Mouse (Mus musculus) megakaryocyte, embryonic 14.5 days (primary cell): ENCODE measurements around the gene Hspa14. TPM values are rescaled to one million over a fixed set of nuclear protein-coding genes. Genes with fewer than 3 reads are reported as not detected.

Source experiments
- H3K27me3 ChIP-seq: replicated peaks from 2 replicates; pipeline ENCODE3; 2012; ENCODE audit warnings: inconsistent platforms
- H3K36me3 ChIP-seq: replicated peaks from 2 replicates; pipeline ENCODE3; 2012; ENCODE audit warnings: low read length, inconsistent platforms, mixed read lengths
- H3K4me1 ChIP-seq: 2 replicates; pipeline ENCODE4 v1.6.1; 2012; ENCODE audit warnings: inconsistent platforms
- H3K4me3 ChIP-seq: replicated peaks from 2 replicates; pipeline ENCODE3; 2012; ENCODE audit warnings: moderate library complexity, mild to moderate bottlenecking, inconsistent platforms
- H3K9me3 ChIP-seq: 2 replicates; pipeline ENCODE4 v1.6.1; 2012; ENCODE audit warnings: inconsistent platforms
- FLI1 ChIP-seq: IDR thresholded peaks from 2 replicates; pipeline ENCODE4 v1.6.1; 2012; ENCODE audit warnings: low read length, inconsistent platforms, mixed read lengths
- GATA1 ChIP-seq: IDR thresholded peaks from 3 replicates; pipeline ENCODE4 v1.6.1; 2012; ENCODE audit warnings: mixed read lengths, low read length, inconsistent platforms, borderline replicate concordance
- polyA plus RNA-seq: library from polyadenylated mRNA; stranded (reverse); fragments of >175 nt; gene quantifications from 2 replicates; pipeline ENCODE4 v1.2.3, GENCODE M21; 2012; ENCODE audit warnings: low replicate concordance; ENCODE audit not compliant: insufficient read depth

Hspa14 gene
- 1.6 and 4.6 TPM in 2 replicates for polyA plus RNA-seq

DNA sequence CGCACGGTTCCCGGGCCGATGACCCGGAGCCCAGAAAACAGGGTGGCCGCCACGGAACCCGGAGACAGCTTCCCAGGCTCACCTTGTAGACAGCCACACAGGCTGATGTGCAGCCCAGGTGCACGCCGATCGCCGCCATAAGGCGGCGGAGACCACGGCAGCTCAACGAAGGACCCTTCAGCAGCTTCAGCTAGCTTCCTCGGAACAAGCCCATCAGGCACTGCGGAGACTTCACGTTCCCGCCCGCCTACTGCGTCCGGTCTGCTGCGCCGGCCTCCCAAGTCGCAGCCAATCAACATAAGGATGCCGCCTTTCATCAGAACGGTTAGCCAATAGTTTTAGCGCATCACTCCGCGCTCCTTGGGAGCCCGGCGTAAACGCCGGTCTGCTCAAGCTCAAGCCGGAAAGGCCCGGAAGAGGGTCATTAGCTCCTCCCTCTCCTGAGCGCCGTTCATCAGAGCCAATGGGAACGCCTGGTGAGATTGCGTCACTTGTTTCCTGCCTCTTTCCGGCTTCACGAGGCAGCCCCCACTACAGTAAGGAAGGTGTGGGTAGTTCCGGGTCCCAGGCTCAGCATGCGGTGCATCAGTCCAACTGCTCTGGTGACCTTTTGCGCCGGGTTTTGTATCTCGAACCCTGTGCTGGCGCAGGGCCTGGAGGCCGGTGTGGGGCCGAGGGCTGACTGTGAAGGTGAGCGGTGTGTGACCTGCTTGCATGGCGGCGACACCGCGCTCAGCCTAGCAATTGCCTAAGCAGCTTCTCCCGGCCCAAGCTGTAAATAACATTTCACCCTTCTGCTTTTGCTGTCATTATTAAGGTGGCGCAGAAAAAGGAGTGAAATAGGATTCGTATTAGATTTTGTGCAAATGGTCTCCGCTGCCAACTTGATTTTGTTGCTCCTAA lies at the start of gene Hspa14, which contains the start of the genes Gm45902 and Cdnf:
Gene Hspa14 (minus strand): TSS at position 263 of the 903 bp plus-strand sequence.
Gene Gm45902 (minus strand): TSS at position 239 of the 903 bp plus-strand sequence.
Gene Cdnf (plus strand): TSS at position 479 of the 903 bp plus-strand sequence.
- Histone ChIP-seq H3K9me3 (no peaks in the 10 kb centered on the region), H3K4me3 (peak within 1 kb of the TSS; percentile 96), H3K36me3 (peaks cover 35% of the 10 kb centered on the region), H3K4me1 (peaks cover 33% of the 10 kb centered on the region), H3K27me3 (no peaks in the 10 kb centered on the region)
- TF ChIP-seq FLI1: peak; percentile 72
- TF ChIP-seq GATA1: no peak

DNA sequence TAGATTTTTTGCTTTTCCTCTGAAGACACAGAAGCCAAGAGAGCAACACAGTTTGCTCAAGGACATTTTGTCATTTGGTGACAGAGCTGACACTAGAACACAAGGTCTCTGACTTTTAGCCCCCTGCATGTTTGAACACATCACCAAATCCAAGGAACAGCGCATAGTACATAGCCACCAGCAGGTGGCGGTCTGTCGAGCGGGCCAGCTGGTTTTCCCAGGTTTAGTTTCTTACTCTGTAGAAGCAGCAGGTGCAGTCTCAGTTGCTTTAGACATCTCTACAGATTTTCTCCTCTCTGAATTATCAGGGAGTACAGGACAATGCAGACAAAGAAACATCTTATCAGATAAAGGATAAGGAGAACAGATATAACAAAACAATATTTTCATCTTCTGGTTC lies 34.0 kb upstream of the Hspa14 start:
- Histone ChIP-seq H3K9me3 (no peaks in the 10 kb centered on the region), H3K4me3 (no peak overlapping the region), H3K36me3 (no peaks in the 10 kb centered on the region), H3K4me1 (peaks cover 10% of the 10 kb centered on the region), H3K27me3 (no peaks in the 10 kb centered on the region)
- TF ChIP-seq FLI1 (no peak), GATA1 (no peak)

DNA sequence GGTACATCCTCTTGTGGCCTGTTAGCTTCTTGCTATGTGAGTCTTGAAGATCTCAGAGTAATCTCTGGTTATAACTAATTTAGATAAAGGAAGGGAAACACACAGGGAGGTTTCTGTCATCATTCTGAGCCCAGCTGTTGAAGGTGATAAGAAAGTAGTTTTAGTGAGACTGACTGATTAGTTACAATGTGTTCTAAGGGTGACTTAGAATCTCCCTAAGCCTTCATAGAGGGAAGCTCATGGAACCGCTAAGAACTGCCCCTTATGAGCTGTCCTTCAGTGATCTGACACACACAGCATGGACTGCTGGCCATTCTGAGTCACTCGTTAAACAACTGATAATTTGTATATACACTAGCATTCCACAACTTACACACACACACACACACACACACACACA lies 33.4 kb upstream of the Hspa14 start:
- H3K4me3 ChIP-seq: no peak overlapping the region
- no peaks in the 10 kb centered on the region for H3K27me3 ChIP-seq
- peaks cover 10% of the 10 kb centered on the region for H3K4me1 ChIP-seq
- no peaks in the 10 kb centered on the region for H3K36me3 ChIP-seq
- H3K9me3 ChIP-seq: no peaks in the 10 kb centered on the region
- no peak for TF ChIP-seq FLI1
- TF ChIP-seq GATA1: no peak

DNA sequence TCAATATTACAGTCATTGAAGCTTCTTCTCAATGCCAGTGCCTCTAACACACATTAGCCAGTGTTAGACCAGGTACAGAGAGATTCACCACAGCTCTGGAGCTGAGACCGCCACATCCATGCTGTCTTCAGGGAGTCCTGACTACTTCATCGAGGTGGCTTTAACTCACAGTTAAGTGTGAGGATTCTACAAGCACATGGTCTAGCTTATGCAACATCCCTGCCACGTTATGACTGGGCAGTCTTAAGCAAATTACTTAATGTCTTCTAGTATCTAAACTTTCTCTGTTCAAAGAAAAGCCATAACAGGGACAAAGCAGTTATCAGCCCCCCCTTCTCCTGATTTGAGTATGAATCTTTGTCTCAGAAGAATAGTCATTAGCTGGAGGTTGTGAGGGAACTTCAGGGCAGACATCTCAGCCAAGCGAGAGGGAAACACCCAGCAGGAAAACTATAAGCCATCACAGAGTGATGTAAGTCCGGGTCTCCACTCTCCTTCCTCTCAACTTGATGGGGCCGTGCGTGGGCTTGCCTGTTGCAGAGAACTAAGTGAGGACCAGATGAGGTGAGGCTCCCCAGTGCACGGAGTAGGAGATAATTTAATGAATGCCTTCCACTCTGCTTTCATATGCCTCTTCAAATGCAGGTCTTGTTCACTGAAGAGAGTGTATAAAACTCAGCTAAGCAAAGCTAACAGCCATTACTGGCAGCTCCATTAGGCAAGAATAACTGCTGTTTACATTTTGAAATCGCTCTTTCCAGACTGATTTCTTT lies 28.9 kb upstream of the Hspa14 start:
- no peaks in the 10 kb centered on the region for H3K36me3 ChIP-seq
- no peak overlapping the region for H3K4me3 ChIP-seq
- no peaks in the 10 kb centered on the region for H3K27me3 ChIP-seq
- H3K9me3 ChIP-seq: no peaks in the 10 kb centered on the region
- peaks cover 8% of the 10 kb centered on the region for H3K4me1 ChIP-seq
- TF ChIP-seq FLI1 (no peak), GATA1 (no peak)

DNA sequence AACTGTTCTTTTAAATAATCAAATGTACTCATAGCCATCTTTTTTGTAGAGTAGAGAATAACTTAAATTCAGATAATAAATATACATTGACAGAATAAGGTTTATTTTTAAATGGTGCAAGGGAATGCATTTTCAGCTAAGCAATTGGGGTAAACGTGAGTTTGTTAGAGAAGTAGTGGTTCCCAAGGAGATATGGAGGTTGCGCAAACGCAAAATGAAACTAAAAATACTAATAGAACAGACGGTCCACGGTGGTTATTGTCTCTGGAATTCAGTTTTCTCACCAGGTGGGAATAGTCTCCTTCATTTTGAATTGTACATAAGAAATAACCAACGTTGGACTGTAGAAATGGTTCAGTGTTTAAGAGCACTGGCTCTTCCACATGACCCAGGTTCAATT lies 13.7 kb upstream of the Hspa14 start:
- peaks cover 4% of the 10 kb centered on the region for H3K9me3 ChIP-seq
- TF ChIP-seq GATA1: no peak
- no peak for TF ChIP-seq FLI1
- peaks cover 6% of the 10 kb centered on the region; the same call in 1 of the 2 replicates for H3K4me1 ChIP-seq
- H3K36me3 ChIP-seq: no peaks in the 10 kb centered on the region
- H3K4me3 ChIP-seq: no peak overlapping the region
- peaks cover 6% of the 10 kb centered on the region for H3K27me3 ChIP-seq

DNA sequence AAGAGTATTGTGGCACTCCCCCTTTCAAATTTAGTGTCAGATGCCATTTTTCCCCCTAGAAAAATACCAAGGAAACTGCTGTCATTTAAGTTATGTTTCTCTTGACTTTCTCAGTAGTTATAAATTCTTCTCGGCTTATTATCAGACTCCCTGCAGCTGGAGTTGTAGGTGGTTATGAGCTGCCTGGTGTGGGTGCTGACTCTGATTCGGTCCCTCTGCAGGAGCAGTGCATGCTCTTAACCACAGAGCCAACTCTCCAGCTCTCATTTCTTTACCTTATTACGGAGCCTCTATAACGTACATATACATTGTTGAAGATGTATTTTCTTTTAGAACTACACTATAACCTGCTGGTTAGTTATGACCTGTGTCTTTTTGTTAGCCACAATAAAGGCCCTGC lies 9.9 kb upstream of the Hspa14 start:
- peaks cover 12% of the 10 kb centered on the region for H3K4me1 ChIP-seq
- TF ChIP-seq FLI1 (no peak), GATA1 (no peak)
- no peak overlapping the region for H3K4me3 ChIP-seq

DNA sequence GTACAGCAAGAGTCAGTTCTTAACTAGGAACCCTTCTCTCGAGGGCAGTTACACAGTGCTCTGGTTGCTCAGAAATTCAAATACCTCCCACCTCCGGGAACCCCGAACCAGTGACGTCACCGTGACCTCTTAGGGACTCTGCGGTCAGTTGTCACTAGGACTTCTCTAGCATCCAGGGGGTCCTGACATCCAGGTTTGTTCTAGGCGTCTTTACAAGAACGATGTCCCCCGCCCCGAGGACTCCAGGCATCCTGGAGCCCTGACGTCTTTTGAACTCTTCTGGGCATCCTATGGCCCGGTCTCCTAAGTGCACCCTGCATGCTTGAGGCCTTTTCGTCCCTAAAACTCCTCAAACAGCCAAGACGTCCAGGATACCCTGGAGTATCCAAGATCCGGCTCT lies 538 bp downstream of the Hspa14 start:
- H3K36me3 ChIP-seq: peaks cover 39% of the 10 kb centered on the region
- no peaks in the 10 kb centered on the region for H3K9me3 ChIP-seq
- H3K4me3 ChIP-seq: peak overlapping the region; percentile 96
- TF ChIP-seq FLI1 (no peak), GATA1 (no peak)
- peaks cover 33% of the 10 kb centered on the region for H3K4me1 ChIP-seq
- H3K27me3 ChIP-seq: no peaks in the 10 kb centered on the region

More for the DNA sequence above, 9.9 kb upstream of the Hspa14 start:
- H3K36me3 ChIP-seq: no peaks in the 10 kb centered on the region
- no peaks in the 10 kb centered on the region for H3K27me3 ChIP-seq
- H3K9me3 ChIP-seq: no peaks in the 10 kb centered on the region

DNA sequence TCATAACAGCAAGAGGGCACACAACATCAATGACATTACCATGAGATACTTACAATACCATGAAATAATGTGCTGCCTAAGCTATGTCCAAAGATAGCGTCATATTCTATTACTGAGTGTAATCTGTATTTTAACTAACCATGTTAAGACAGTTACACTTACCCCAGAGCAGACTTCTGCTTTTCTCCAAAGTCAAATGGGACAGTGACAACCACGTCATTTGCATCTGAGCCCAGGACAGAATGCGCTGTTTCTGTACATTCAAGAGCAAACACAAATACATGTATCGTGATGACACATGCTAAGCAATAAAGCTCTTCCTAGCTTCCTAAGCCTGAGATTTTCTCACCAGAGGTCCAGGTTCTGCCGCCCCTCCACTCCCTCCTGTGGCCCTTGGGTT lies 11.7 kb downstream of the Hspa14 start:
- no peaks in the 10 kb centered on the region for H3K9me3 ChIP-seq
- TF ChIP-seq FLI1: no peak
- TF ChIP-seq GATA1: no peak
- H3K27me3 ChIP-seq: no peaks in the 10 kb centered on the region
- peaks cover 93% of the 10 kb centered on the region for H3K36me3 ChIP-seq
- H3K4me1 ChIP-seq: peaks cover 15% of the 10 kb centered on the region
- no peak overlapping the region for H3K4me3 ChIP-seq

DNA sequence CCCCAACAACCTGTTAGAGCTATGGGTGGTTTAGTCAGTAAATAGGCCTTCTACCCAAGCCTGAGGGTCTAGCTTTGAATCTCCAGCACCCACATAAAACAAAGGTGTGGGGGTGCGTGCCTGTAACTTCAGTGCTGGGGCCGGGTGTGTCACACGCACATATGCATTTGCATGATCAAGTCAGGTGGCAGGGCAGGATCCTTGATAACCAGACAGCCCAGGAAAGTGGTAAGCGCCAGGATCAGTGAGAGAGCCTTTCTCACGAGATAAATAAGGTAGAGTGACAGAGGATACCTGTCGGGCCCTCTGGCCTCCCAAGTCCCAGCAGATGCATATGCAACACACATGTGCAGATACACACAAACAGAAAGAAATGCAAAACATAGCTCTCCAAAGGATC lies 13.1 kb downstream of the Hspa14 start:
- H3K36me3 ChIP-seq: peaks cover 92% of the 10 kb centered on the region
- TF ChIP-seq FLI1 (no peak), GATA1 (no peak)

DNA sequence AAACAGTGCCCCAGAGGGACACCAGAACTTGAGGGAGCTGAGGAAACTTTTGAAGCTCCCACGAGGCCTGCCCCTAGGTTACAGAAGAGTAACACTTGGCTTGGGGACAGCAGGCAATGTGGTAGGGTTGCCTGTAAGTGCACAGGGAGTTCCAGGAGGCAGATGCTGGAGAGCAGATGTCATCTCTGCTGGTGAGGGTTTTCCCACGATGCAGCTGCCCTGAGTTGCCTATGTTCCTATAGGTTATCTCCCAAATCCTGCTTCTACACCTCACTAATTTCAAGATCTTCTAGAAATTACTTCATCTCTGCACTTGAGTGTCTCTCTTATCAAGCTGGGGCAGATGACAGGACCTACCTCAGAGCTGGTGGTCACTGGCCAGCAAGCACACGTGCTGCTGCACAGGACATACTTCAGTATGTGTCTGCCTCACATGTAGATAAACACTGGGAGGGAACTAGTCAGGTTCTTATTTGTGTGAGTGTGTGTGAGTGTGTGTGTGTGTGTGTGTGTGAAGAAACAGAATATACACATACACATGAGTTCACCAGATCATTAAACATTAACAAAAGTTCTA lies 18.7 kb downstream of the Hspa14 start:
- H3K4me1 ChIP-seq: 0 out of 2 replicates have a peak, but pooled peaks cover under 1% of the 10 kb centered on the region
- H3K9me3 ChIP-seq: no peaks in the 10 kb centered on the region
- no peak overlapping the region for H3K4me3 ChIP-seq
- H3K36me3 ChIP-seq: peaks cover 90% of the 10 kb centered on the region
- no peaks in the 10 kb centered on the region for H3K27me3 ChIP-seq
- no peak for TF ChIP-seq FLI1
- no peak for TF ChIP-seq GATA1

More for the DNA sequence above, 13.1 kb downstream of the Hspa14 start:
- H3K27me3 ChIP-seq: no peaks in the 10 kb centered on the region
- no peak overlapping the region for H3K4me3 ChIP-seq
- H3K9me3 ChIP-seq: no peaks in the 10 kb centered on the region
- H3K4me1 ChIP-seq: peaks cover 11% of the 10 kb centered on the region
